Mouse (Mus musculus): Measurements from ENCODE around the gene Dnm2. TPM values are rescaled to one million over a fixed set of nuclear protein-coding genes. Genes with fewer than 3 reads are reported as not detected.

Gene Dnm2
- total RNA-seq (2021): 100 to 1,000 TPM in 1 of 2 experiments, 10 to 100 TPM in 1; 99.0 to 134 TPM
- polyA plus RNA-seq (2012; rRNA removed): 328 and 381 TPM in 2 replicates
- long read RNA-seq, transcript Dnm2-206 (21 exons, 2,613 nt): major isoform, 30 of 131 reads
- long read RNA-seq, transcript Dnm2-204 (21 exons, 3,063 nt): minor isoform, 10 of 131 reads
- long read RNA-seq, transcript Dnm2-202 (20 exons, 3,450 nt): minor isoform, 14 of 131 reads
- long read RNA-seq, transcript Dnm2-212 (20 exons, 2,715 nt): minor isoform, 9 of 131 reads
- long read RNA-seq, partial matches to known transcripts: 11 of 131 reads
- long read RNA-seq, other reads (novel, unspliced or antisense): 48 of 131 reads

DNA sequence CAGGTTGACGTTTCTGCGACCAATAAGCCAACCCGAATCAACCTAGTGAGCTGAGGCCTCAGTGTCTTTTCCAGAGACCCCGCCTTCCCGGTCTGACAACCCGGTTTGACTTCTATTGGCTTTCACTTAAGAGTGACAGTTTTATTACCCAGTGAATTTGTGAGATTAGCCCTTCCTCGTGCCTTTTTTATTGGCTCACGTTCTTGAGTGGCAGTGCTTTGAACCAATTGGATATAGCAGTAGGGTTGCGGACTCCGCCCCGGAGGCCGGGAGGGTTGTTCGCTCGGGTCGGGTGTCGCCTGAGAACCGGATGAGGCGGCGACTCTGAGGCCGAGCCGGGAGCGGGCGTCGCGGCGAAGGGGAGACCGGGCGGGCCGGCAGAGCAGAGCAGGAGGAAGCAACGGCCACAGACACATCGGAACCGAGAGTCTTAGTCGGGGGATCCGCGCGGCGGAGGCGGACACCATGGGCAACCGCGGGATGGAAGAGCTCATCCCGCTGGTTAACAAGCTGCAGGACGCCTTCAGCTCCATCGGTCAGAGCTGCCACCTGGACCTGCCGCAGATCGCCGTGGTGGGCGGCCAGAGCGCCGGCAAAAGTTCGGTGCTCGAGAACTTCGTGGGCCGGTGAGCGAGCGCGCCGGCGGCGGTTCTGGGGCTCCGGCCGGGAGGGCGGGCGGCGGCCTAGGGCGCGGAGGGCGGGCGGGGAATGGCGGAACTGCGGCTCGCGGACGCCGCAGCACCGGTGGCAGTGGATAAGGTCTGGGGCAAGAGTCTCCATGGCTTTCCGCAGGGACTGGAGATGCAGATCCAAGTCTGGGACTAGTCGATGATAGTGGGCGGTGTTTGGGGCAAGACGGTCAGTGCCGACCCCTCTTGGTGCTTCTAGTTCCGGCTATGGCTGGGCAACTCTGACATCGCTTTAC is at the start of gene Dnm2:
Dnm2 (plus strand) TSS at position 278 of the 925 bp plus-strand sequence.
- peak; percentile 99 for DNase-seq

DNA sequence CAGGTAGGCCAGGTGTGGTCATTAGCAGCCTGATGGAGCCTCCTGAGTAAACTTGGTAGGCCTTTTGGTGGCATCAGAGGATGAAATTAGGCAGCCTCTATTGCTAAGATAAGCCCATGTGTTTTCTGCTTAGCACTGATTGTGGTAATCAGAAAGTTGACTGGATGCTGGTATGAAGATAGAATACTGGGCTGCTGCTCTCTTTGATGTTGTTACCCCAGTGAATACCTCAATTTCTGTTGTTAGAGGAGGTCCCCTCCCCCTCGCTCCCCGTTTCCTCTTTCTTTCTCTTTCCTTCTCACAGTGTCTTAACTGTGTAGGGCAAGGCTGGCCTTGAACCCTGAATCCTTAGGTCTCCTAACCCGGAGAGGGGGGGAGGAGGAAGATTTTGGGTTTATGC is 45.5 kb upstream of the Dnm2 start:
- DNase-seq: no peak

GRCm38 (mm10) chr9:21380868-21381267 is 43.8 kb upstream of the Dnm2 start:
- DNase-seq: no peak

DNA sequence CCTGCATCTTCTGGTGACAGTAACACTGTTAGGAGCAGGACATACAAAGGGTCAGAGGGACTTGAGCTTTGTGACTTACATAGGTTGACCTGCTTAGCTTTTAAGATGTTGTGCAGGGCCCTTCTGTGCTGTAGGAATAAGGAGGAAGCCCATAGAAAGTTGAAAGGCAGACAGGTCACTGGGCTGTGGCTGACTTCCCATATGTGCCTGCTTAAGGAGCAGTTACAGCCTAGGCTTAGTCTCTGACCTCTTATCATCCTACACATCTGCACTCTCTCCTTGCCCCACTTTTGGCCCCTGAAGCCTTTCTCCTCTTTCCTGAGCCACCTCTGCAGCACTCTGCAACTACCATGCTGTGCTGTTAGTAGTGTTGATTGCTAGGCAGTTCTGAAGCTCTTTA is 40.7 kb upstream of the Dnm2 start:
- no peak for DNase-seq

DNA sequence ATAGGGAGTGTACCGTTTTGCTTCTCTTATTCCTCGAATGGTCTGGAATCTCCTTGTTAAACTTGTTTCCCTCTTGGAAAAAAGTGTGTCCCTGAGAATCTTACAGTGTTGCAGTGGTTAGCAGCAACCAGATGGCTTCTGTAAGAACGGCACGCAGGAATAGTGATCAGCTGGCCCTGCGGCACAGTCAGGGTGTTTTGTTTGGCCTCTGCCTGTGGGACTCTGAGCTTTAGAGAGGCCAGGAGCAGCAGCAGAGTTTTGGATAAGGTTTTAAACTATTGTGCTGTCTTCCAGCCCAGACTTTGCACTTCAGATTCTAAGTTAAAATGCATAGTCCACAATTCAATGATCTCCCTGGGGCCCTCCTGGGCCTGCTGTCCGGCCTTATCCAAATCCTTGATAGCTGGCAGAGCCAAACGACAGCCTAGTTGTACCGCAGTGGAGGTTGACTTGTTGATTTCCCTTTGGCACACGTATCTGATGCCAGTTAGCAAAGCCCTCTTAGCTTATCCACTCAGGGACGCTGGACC is 32.0 kb upstream of the Dnm2 start:
- DNase-seq: no peak

DNA sequence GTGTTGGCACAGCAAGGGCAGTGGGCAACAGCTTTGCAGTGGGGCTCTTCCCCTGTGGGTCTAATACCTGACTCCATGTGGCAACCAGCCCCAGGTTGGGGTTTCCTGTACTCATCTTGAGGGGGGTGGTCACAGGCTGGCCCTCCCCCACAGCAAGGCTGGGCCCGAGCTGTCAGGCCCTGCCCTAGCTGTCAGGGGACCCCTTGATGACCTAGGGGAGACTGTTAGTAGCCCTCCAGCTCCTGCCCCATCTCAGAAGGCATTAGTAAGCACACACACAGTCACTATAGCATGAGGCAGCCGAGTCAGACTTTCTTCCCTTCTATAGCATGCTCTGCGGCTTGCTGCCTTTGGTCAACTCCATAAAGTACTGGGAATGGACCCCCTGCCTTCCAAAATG is 29.0 kb upstream of the Dnm2 start:
- DNase-seq: no peak

DNA sequence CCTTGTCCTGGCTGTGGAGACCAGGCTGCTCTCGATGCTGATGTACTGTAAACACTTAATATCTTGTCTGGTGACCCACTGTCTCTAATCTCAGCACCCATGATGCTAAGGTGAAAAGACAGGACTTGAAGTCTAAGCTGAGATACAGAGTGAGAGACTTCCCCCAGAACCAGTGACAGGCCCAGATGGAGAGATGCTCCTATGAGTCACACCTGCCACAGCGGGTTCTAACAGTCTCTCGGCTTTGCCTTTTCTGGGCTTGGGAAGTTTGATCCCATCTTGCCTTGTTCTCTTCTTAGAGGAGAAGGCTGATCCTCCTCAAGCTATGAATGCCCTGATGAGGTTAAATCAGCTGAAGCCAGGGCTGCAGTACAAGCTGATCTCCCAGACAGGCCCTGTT is 27.5 kb upstream of the Dnm2 start:
- DNase-seq: no peak

DNA sequence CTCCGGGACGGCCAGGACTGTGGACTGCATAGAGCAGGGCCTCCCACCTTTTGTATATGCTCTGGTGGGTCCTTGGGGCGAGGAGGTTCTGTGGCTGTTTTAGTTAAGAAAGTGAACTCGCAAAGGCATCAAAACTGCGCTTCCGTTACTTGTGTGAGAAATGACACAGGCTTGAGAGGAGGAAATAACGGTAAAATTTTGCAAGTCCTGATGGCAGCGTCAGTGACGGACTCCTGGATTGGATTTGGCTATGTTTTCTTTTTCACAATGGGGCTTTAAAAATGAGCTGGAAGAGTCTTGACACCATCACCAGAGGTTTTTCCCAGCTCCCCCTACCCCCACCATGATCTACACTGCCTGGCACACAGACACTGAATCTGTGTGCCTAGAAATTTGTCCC is 23.7 kb upstream of the Dnm2 start:
- no peak for DNase-seq

- no peak for DNase-seq
Measured at GRCm38 (mm10) chr9:21402764-21403253, 21.9 kb upstream of the Dnm2 start.

- no peak for DNase-seq
Measured at GRCm38 (mm10) chr9:21403745-21404144, 21.0 kb upstream of the Dnm2 start.

- no peak for DNase-seq
Measured at GRCm38 (mm10) chr9:21405525-21405924, 19.2 kb upstream of the Dnm2 start.

DNA sequence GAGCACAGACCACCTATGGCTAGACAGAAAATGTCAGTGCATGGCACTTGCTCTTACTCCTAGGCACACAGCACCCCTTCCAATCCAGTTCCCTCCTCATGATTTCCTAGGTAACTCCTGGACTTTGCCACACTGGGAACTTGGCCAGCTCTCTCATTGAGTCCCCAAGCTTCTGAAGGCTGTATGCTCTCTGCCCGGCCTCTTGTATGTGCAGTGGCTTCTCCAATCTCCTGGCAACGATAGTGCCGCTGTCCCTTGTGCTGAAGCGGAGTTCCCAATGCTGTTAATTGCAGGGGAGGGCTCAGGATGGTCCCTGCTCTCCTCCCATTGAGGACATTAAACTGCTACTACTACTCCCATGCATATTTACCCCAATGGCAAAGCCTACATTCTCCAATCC is 16.8 kb upstream of the Dnm2 start:
- DNase-seq: peak; percentile 57

DNA sequence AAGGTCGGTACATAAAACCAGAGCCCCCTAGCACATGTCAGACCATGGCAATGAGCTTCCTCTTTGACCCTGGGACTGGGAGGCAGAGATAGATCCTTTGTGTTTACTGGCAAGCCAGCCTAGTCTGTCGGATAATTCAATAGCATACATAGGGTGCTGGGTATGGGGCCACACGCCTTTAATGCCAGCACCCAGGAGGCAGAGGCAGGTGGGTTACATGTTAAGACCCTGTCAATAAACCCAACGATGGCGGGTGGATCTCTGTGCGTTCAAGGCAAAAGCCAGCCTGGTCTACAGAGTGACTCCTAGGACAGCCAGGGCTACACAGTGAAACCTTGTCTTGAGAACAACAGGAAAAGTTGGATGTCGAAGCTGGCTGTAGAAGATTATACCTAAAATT is 16.1 kb upstream of the Dnm2 start:
- DNase-seq: no peak

DNA sequence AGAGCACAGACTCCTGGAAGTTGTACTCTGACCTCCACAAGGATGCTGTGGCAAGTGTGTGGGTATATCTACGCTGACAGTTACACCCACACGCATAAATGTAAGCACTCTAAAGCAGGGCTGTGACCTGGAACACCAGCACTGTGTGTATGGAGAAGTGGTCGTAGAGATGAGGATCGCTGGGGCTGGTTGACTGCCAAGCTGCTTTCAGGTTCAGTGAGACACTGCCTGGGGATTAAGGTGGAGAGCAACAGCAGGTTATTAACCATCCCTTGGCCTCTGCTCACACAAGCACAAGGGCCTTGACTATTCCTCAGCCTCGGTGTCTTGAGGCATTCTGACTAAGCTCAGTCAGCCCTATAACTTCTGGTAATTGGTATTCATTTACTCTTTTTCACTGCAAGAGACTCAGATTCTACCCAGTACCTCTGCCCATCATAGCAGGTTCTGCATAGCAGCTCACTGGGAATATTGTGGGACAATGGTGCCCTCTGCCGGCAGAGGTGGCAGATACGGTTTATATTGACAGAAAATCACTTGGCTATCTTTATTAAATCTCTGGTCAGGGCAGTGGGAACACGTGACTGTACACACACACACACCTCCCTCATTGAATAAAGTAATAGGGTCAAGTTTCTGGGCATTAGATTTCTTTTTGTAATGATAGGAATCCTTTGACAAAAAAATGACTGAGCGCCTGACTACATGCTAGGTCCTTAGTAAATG is 15.0 kb upstream of the Dnm2 start:
- DNase-seq: peak; percentile 85

GRCm38 (mm10) chr9:21411669-21412550 is 12.8 kb upstream of the Dnm2 start, which contains the start of gene Qtrt1:
Gene Qtrt1, plus strand, starts transcription at chr9:21411837.
- peak; percentile 89 for DNase-seq

DNA sequence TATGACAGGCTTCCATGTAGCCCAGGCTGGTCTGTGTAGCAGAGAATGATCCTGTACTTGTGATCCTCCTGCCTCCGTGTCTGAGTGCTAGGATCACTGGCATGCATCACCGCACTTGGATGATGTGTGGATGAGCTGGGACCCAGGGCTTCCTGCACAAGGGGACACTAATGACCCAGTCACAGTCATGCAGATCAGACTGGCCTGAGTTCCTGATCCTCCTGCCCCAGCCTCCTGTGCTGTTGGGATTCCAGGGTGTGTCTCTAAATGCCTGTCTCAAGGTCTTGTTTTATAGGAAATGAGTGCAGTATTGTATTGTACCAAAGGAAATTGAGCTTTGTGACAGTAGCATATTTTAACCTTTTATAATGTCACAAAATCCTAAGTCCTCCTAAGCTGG is 6.8 kb upstream of the Dnm2 start:
- no peak for DNase-seq

DNA sequence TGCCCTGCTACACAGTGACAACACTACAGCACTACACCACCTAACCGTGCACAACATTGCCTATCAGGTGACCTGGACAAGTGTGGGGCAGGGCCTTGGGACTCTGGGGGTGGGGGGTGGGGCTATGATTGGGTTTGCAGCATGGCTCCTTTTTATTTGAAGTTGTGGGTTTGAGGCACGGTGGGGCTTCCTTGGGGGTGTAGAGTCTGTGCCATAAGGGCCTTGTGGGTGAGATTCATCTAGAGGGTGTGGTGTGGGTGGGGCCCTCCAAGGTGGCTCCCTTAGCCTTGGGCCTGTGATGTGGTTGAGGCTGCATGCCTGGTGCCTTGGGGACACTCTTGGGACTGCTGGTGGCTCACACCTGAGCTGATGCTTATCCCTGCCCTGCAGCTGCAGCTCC is 5.1 kb upstream of the Dnm2 start:
- DNase-seq: no peak

GRCm38 (mm10) chr9:21425556-21425945 is 843 bp downstream of the Dnm2 start:
- no peak for DNase-seq

DNA sequence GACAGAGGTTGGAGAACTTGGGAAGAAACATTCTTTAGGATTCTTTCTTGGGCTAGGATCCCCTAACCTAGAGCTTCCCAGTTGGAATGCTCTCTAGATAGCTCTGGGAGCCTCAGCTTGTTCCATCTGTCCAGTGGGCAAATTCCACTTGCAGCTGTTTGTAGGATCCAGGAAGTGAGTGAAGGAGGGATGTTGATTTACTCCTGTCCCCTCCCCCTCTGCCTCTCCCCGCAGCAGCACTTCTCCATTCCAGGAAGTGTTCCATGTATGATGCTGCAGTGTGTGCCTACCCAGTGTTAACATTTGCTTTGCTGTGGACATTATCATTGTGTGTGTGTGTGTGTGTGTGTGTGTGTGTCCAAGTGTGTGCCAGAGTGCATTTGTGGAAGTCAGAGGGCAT is 1.3 kb downstream of the Dnm2 start:
- no peak for DNase-seq

GRCm38 (mm10) chr9:21426525-21426924 is 1.8 kb downstream of the Dnm2 start:
- no peak for DNase-seq

- DNase-seq: peak; percentile 70
Measured at GRCm38 (mm10) chr9:21427773-21428172, 3.1 kb downstream of the Dnm2 start.

Measured in adrenal gland, adult 2 months (tissue).